Mouse (Mus musculus): ENCODE results near the gene Atp6v0e2.

- no peak for TF ChIP-seq CTCF (IDR thresholded peaks at IDR 0.05; ENCODE audit: low read depth)
- TF ChIP-seq EP300 (IDR thresholded peaks at IDR 0.05; ENCODE audit: low read depth), result no peak
Observed at GRCm38 (mm10) chr6:48533475-48533874, 3.9 kb upstream of the Atp6v0e2 start.
